Mouse (Mus musculus): ENCODE results near the gene Ormdl3.

Gene Ormdl3

GRCm38 (mm10) chr11:98550975-98551828 is 36.0 kb downstream of the Ormdl3 start, which contains the start of gene Zpbp2:
Gene Zpbp2, plus strand, starts transcription at chr11:98551097.
- DNase-seq (ENCODE audit: low read depth, low spot score) = peak; percentile 91

DNA sequence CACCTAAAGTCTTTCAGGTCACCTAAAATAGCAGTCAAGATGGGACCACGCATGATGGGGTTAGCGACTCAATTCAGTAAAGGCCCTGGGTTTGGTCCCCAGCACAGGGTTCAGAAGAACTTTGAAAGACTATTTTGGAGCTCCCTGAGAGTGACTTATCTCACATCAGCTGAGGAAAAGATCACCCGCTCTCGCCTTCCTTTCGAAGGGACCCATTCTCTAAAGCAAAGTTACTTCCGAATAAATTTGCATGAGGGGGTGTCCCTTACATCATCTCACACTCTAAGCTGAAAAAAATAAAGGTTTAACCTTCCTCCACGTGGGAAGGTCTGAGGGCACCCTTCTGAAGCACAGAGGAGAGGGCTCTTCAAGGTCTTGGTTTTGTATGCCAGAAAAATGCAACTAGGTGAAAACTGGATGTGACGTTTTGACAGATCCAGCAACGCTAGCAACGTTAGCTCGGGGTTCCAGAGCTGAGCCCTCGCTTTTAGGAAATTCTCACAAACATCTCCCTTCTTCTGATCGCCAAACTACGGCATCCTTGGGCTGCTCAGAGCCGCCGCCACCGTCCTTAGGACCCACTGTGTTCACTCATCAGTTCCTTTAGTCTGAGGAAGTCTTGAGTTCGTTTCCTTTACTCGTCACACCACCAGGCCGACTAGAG is 36.7 kb downstream of the Ormdl3 start:
- DNase-seq (ENCODE audit: low read depth, low spot score) = no peak

- peak; percentile 16 for DNase-seq (ENCODE audit: low read depth, low spot score)
Measured at GRCm38 (mm10) chr11:98549363-98549762, 37.8 kb downstream of the Ormdl3 start.

- DNase-seq (ENCODE audit: low read depth, low spot score) = no peak
Measured at GRCm38 (mm10) chr11:98547308-98547693, 39.9 kb downstream of the Ormdl3 start.

GRCm38 (mm10) chr11:98546529-98547307 is 40.5 kb downstream of the Ormdl3 start:
- DNase-seq (ENCODE audit: low read depth, low spot score) = no peak

GRCm38 (mm10) chr11:98545711-98546231 is 41.4 kb downstream of the Ormdl3 start, which contains the start of gene Ikzf3:
Gene Ikzf3, minus strand, starts transcription at chr11:98546031.
- peak; percentile 60 for DNase-seq (ENCODE audit: low read depth, low spot score)

GRCm38 (mm10) chr11:98544890-98545677 is 42.1 kb downstream of the Ormdl3 start:
- DNase-seq (ENCODE audit: low read depth, low spot score) = peak; percentile 35

DNA sequence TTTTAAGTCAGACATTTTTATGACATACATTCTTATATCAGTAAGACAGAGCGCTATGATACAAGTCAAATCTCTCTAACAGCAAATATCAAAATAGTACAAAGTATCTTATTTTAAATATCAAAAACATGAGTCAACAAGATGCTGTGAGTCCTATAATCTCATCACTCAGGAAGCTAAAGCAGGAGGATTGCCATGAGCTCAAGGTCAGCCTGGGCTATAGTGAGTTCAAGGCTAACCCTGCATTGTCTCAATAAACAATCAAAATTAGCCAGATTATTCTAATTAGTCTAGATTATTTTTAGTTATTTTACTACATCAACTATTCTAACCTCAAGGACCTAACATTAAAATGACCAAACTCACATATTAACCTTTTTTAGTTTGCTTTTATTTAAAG is 43.8 kb downstream of the Ormdl3 start:
- no peak for DNase-seq (ENCODE audit: low read depth, low spot score)

DNA sequence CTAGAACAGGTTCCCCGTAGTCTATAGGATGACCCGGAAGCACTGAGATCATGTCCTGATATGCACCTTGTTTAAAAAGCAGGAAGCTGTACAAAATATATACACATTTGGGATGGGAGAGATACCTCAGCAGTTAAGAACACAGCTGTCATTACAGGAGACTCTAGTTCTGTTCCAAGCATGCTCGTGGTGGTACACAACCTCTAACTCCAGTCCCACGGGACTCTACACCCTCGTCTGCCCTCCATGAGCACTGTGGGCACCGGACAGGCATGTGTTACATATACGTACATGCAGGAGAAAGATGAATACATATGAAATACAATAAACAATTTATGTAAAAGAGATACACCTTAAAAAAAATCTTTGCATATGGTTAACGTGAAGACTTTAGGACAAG is 44.6 kb downstream of the Ormdl3 start:
- no peak for DNase-seq (ENCODE audit: low read depth, low spot score)

GRCm38 (mm10) chr11:98540319-98540718 is 46.8 kb downstream of the Ormdl3 start:
- peak; percentile 51 for DNase-seq (ENCODE audit: low read depth, low spot score)

- DNase-seq (ENCODE audit: low read depth, low spot score) = no peak
Measured at GRCm38 (mm10) chr11:98537480-98538034, 49.6 kb downstream of the Ormdl3 start.
